Mouse (Mus musculus): ENCODE measurements at regions not wholly inside any gene's neighbourhood (a gene's known extent, or its start where the extent isn't known, plus 50 kb on each side); places are given as distances from the start of the nearest gene placed in this dataset.

- Histone ChIP-seq H3K36me3 (ENCODE audit: control insufficient read depth, insufficient read depth, low read length) (no peaks in the 10 kb centered on the region), H3K4me1 (ENCODE audit: control insufficient read depth, insufficient read depth, low read length) (no peaks in the 10 kb centered on the region), H3K4me3 (ENCODE audit: control insufficient read depth, low read depth, low read length) (no peak overlapping the region), H3K27ac (ENCODE audit: control insufficient read depth, insufficient read depth, low read depth, low read length) (no peak overlapping the region), H3K27me3 (ENCODE audit: control insufficient read depth, insufficient read depth, low read length) (no peaks in the 10 kb centered on the region)
- TF ChIP-seq CTCF (IDR thresholded peaks at IDR 0.05; ENCODE audit: control insufficient read depth, insufficient read depth, insufficient replicate concordance, low read depth, low read length) (no peak), POLR2A (IDR thresholded peaks at IDR 0.05; ENCODE audit: control insufficient read depth, low read depth, low read length) (no peak)
These were observed 80.9 kb upstream of the Prdm1 start for GRCm38 (mm10) chr10:44609187-44609586.

- Histone ChIP-seq H3K4me1 (ENCODE audit: control insufficient read depth, insufficient read depth, low read length) (no peaks in the 10 kb centered on the region), H3K27me3 (ENCODE audit: control insufficient read depth, insufficient read depth, low read length) (no peaks in the 10 kb centered on the region), H3K27ac (ENCODE audit: control insufficient read depth, insufficient read depth, low read depth, low read length) (no peak overlapping the region), H3K4me3 (ENCODE audit: control insufficient read depth, low read depth, low read length) (no peak overlapping the region), H3K36me3 (ENCODE audit: control insufficient read depth, insufficient read depth, low read length) (no peaks in the 10 kb centered on the region)
- TF ChIP-seq POLR2A (IDR thresholded peaks at IDR 0.05; ENCODE audit: control insufficient read depth, low read depth, low read length) (no peak), CTCF (IDR thresholded peaks at IDR 0.05; ENCODE audit: control insufficient read depth, insufficient read depth, insufficient replicate concordance, low read depth, low read length) (no peak)
These were observed 79.1 kb upstream of the Prdm1 start for GRCm38 (mm10) chr10:44607334-44607851.

DNA sequence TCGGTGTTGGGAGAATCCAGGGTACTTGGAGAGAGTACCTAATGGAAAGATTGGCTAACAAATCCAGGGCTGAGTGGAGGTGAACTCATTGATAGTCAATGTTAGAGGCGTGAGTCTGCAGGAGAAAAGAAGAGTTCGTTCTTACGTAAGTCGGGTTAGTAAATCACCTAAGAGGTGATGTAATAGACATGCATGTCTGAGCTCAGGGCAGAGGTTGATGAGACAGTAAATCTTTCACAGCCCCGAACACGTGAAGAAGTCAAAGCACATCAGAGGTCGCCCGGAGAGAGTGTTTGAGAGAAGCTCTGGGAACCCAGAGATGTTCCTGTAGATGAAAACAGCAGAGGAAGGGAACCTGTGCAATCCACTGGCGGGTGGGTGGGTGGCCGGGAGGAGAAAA, 76.2 kb upstream of the Prdm1 start:
- Histone ChIP-seq H3K27me3 (ENCODE audit: control insufficient read depth, insufficient read depth, low read length) (no peaks in the 10 kb centered on the region), H3K27ac (ENCODE audit: control insufficient read depth, insufficient read depth, low read depth, low read length) (no peak overlapping the region), H3K36me3 (ENCODE audit: control insufficient read depth, insufficient read depth, low read length) (no peaks in the 10 kb centered on the region), H3K4me3 (ENCODE audit: control insufficient read depth, low read depth, low read length) (no peak overlapping the region), H3K4me1 (ENCODE audit: control insufficient read depth, insufficient read depth, low read length) (no peaks in the 10 kb centered on the region)
- TF ChIP-seq CTCF (IDR thresholded peaks at IDR 0.05; ENCODE audit: control insufficient read depth, insufficient read depth, insufficient replicate concordance, low read depth, low read length) = no peak
- TF ChIP-seq POLR2A (IDR thresholded peaks at IDR 0.05; ENCODE audit: control insufficient read depth, low read depth, low read length) = no peak

DNA sequence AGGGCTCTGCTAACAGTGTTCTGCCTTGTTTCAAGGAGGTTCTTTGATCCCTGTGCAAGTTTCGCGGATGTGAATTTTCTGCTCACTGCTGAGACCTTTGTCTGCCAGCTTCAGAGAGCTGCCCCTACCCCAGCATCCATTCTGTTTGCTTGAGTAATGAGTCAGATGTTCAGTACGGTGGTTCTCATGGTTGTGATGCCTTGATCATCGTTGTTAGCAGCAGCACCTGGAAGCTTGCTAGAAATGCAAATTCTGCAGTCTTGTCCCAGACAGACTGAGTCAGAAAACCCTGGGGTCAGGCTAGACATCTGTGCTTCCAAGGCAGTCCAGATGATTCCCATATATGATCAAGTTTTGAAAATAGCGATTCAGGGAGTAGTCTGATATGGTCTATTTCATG, 75.2 kb upstream of the Prdm1 start:
- H3K4me3 ChIP-seq (ENCODE audit: control insufficient read depth, low read depth, low read length) = no peak overlapping the region
- H3K36me3 ChIP-seq (ENCODE audit: control insufficient read depth, insufficient read depth, low read length) = no peaks in the 10 kb centered on the region
- peaks cover 3% of the 10 kb centered on the region; the same call in 1 of the 2 replicates for H3K4me1 ChIP-seq (ENCODE audit: control insufficient read depth, insufficient read depth, low read length)
- H3K27ac ChIP-seq (ENCODE audit: control insufficient read depth, insufficient read depth, low read depth, low read length) = no peak overlapping the region
- TF ChIP-seq CTCF (IDR thresholded peaks at IDR 0.05; ENCODE audit: control insufficient read depth, insufficient read depth, insufficient replicate concordance, low read depth, low read length) = no peak
- no peak for TF ChIP-seq POLR2A (IDR thresholded peaks at IDR 0.05; ENCODE audit: control insufficient read depth, low read depth, low read length)
- H3K27me3 ChIP-seq (ENCODE audit: control insufficient read depth, insufficient read depth, low read length) = no peaks in the 10 kb centered on the region

GRCm38 (mm10) chr10:44601550-44601949, 73.2 kb upstream of the Prdm1 start:
- no peak overlapping the region for H3K27ac ChIP-seq (ENCODE audit: control insufficient read depth, insufficient read depth, low read depth, low read length)
- H3K27me3 ChIP-seq (ENCODE audit: control insufficient read depth, insufficient read depth, low read length) = no peaks in the 10 kb centered on the region
- TF ChIP-seq POLR2A (IDR thresholded peaks at IDR 0.05; ENCODE audit: control insufficient read depth, low read depth, low read length) (no peak), CTCF (IDR thresholded peaks at IDR 0.05; ENCODE audit: control insufficient read depth, insufficient read depth, insufficient replicate concordance, low read depth, low read length) (no peak)
- no peak overlapping the region for H3K4me3 ChIP-seq (ENCODE audit: control insufficient read depth, low read depth, low read length)
- H3K4me1 ChIP-seq (ENCODE audit: control insufficient read depth, insufficient read depth, low read length) = peaks cover 3% of the 10 kb centered on the region; the same call in 1 of the 2 replicates
- no peaks in the 10 kb centered on the region for H3K36me3 ChIP-seq (ENCODE audit: control insufficient read depth, insufficient read depth, low read length)

- H3K4me3 ChIP-seq (ENCODE audit: control insufficient read depth, low read depth, low read length) = no peak overlapping the region
- H3K4me1 ChIP-seq (ENCODE audit: control insufficient read depth, insufficient read depth, low read length) = peaks cover 3% of the 10 kb centered on the region; the same call in 1 of the 2 replicates
- no peaks in the 10 kb centered on the region for H3K36me3 ChIP-seq (ENCODE audit: control insufficient read depth, insufficient read depth, low read length)
- no peak overlapping the region for H3K27ac ChIP-seq (ENCODE audit: control insufficient read depth, insufficient read depth, low read depth, low read length)
- no peak for TF ChIP-seq POLR2A (IDR thresholded peaks at IDR 0.05; ENCODE audit: control insufficient read depth, low read depth, low read length)
- TF ChIP-seq CTCF (IDR thresholded peaks at IDR 0.05; ENCODE audit: control insufficient read depth, insufficient read depth, insufficient replicate concordance, low read depth, low read length) = no peak
- no peaks in the 10 kb centered on the region for H3K27me3 ChIP-seq (ENCODE audit: control insufficient read depth, insufficient read depth, low read length)
These were observed 71.6 kb upstream of the Prdm1 start for GRCm38 (mm10) chr10:44599964-44600334.

- Histone ChIP-seq H3K36me3 (ENCODE audit: control insufficient read depth, insufficient read depth, low read length) (no peaks in the 10 kb centered on the region), H3K4me1 (ENCODE audit: control insufficient read depth, insufficient read depth, low read length) (peaks cover 3% of the 10 kb centered on the region; the same call in 1 of the 2 replicates), H3K4me3 (ENCODE audit: control insufficient read depth, low read depth, low read length) (no peak overlapping the region), H3K27ac (ENCODE audit: control insufficient read depth, insufficient read depth, low read depth, low read length) (no peak overlapping the region), H3K27me3 (ENCODE audit: control insufficient read depth, insufficient read depth, low read length) (no peaks in the 10 kb centered on the region)
- TF ChIP-seq POLR2A (IDR thresholded peaks at IDR 0.05; ENCODE audit: control insufficient read depth, low read depth, low read length) = no peak
- no peak for TF ChIP-seq CTCF (IDR thresholded peaks at IDR 0.05; ENCODE audit: control insufficient read depth, insufficient read depth, insufficient replicate concordance, low read depth, low read length)
These were observed 71.1 kb upstream of the Prdm1 start for GRCm38 (mm10) chr10:44599331-44599963.

All from testis, adult 2 months (tissue).